Mouse (Mus musculus) neural tube, embryonic 14.5 days (tissue): ENCODE data around the gene Mep1a. TPM values are rescaled to one million over a fixed set of nuclear protein-coding genes. Genes with fewer than 3 reads are reported as not detected.
"Not testable (repeated sequence)": the region's sequence is repeated elsewhere in the genome, so short reads cannot be mapped to it uniquely, and the experiment has no call there.

ENCODE experiments used
- ATAC-seq: fragments of 200-750 bp; cut with Nextera tagmentation; 2 replicates; pipeline ENCODE4 v1.8.0; 2017; ENCODE audit warnings: low read depth, mild to moderate bottlenecking, moderate TSS enrichment, moderate library complexity
- H3K27ac ChIP-seq: fragments of 300-500 bp; sonication (generic); 2 replicates; pipeline ENCODE4 v1.5.1; 2014; ENCODE audit warnings: low read depth, mild to moderate bottlenecking, control low read depth, low read length, moderate library complexity, mixed read lengths
- H3K27me3 ChIP-seq: fragments of 300-500 bp; sonication (generic); 2 replicates; pipeline ENCODE4 v1.6.1; 2014; ENCODE audit warnings: low read length; ENCODE audit not compliant: control insufficient read depth, insufficient read depth
- H3K36me3 ChIP-seq: fragments of 300-500 bp; sonication (generic); 2 replicates; pipeline ENCODE4 v1.6.1; 2014; ENCODE audit warnings: low read length, mixed read lengths; ENCODE audit not compliant: control insufficient read depth, insufficient read depth
- H3K4me1 ChIP-seq: fragments of 300-500 bp; sonication (generic); 2 replicates; pipeline ENCODE4 v1.6.1; 2014; ENCODE audit warnings: low read length; ENCODE audit not compliant: control insufficient read depth, insufficient read depth
- H3K4me2 ChIP-seq: fragments of 300-500 bp; sonication (generic); 2 replicates; pipeline ENCODE4 v1.6.1; 2014; ENCODE audit warnings: mild to moderate bottlenecking, low read depth, low read length, control low read depth
- H3K4me3 ChIP-seq: fragments of 300-500 bp; sonication (generic); 2 replicates; pipeline ENCODE4 v1.5.1; 2014; ENCODE audit warnings: low read depth, low read length, control low read depth, mixed read lengths
- H3K9ac ChIP-seq: fragments of 300-500 bp; sonication (generic); replicated peaks from 2 replicates; pipeline ENCODE4 v1.6.1; 2014; ENCODE audit warnings: low read depth, mild to moderate bottlenecking, control low read depth, low read length, mixed read lengths
- H3K9me3 ChIP-seq: fragments of 300-500 bp; sonication (generic); 2 replicates; pipeline ENCODE4 v1.6.1; 2016; ENCODE audit warnings: low read length; ENCODE audit not compliant: control insufficient read depth
- WGBS: fragments of 180-500 bp; shearing (Covaris S2); extraction: QIAGEN DNeasy Blood & Tissue Kit; methylation state at CpG from one replicate; pipeline ENCODE4 v1.1.7; 2014; 5-methylcytosine and 5-hydroxymethylcytosine counted together
- polyA plus RNA-seq: library from polyadenylated mRNA; unstranded; fragments of >200 nt; fragmentation: Nextera tagmentation; extraction: Ambion mirVana; gene quantifications from 2 replicates; pipeline ENCODE4 v1.2.1, GENCODE M21; 2014

Gene Mep1a
- 0.09 TPM in 1 of 2 replicates, not detected in the other for polyA plus RNA-seq

- ATAC-seq, result no peak
- Histone ChIP-seq H3K9me3 (no peaks in the 10 kb centered on the region), H3K27me3 (no peaks in the 10 kb centered on the region), H3K4me1 (no peaks in the 10 kb centered on the region), H3K4me2 (no peak within 1 kb of the TSS), H3K36me3 (no peaks in the 10 kb centered on the region), H3K9ac (no peak within 1 kb of the TSS), H3K4me3 (no peak within 1 kb of the TSS), H3K27ac (no peak within 1 kb of the TSS)
- WGBS, result 88% methylated on average over 9 of the region's 9 CpGs
Observed at GRCm38 (mm10) chr17:43502592-43502991, at the start of gene Mep1a. Gene Mep1a (minus strand): TSS chr17:43502812.

GRCm38 (mm10) chr17:43551122-43551630, 48.6 kb upstream of the Mep1a start:
- no peak; the same call in 1 of the 2 replicates for ATAC-seq
- Histone ChIP-seq H3K36me3 (no peaks in the 10 kb centered on the region), H3K4me2 (no peak overlapping the region), H3K9ac (no peak overlapping the region), H3K4me1 (no peaks in the 10 kb centered on the region), H3K9me3 (no peaks in the 10 kb centered on the region), H3K27ac (no peak overlapping the region), H3K27me3 (no peaks in the 10 kb centered on the region), H3K4me3 (no peak overlapping the region)
- WGBS, result 29% methylated on average over 3 of the region's 3 CpGs

DNA sequence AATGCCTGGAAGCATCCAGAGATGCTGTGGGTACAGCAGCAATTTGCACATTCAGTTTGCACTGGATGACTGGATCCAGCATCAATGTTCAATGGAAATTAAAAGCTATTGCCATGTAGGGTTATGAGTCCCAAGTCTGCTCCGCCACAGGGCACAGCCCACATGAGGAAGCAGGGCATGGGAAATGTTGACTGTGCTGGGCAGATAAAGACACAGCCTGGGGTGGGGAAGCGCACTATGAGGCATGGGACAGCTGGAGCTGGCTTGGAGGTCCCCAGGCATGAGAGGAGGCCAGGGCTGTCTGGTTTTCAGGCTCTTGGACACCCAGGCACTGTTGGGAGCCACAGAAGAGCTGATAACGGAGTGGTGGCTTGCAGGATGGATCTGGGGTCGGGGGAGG, 41.4 kb upstream of the Mep1a start:
- Histone ChIP-seq H3K4me3 (no peak overlapping the region), H3K4me2 (no peak overlapping the region), H3K36me3 (no peaks in the 10 kb centered on the region), H3K9ac (no peak overlapping the region), H3K4me1 (no peaks in the 10 kb centered on the region), H3K27ac (no peak overlapping the region), H3K9me3 (no peaks in the 10 kb centered on the region), H3K27me3 (no peaks in the 10 kb centered on the region)
- ATAC-seq, result no peak
- WGBS, result 84% methylated on average over 4 of the region's 4 CpGs

GRCm38 (mm10) chr17:43543539-43543938, 40.9 kb upstream of the Mep1a start, which contains the start of gene Ankrd66:
Gene Ankrd66 (minus strand): TSS chr17:43543639.
- 67% methylated on average over 1 of the region's 1 CpGs for WGBS
- Histone ChIP-seq H3K36me3 (no peaks in the 10 kb centered on the region), H3K4me3 (no peak within 1 kb of the TSS), H3K4me2 (no peak within 1 kb of the TSS), H3K4me1 (no peaks in the 10 kb centered on the region), H3K27me3 (no peaks in the 10 kb centered on the region), H3K9me3 (no peaks in the 10 kb centered on the region), H3K9ac (no peak within 1 kb of the TSS), H3K27ac (no peak within 1 kb of the TSS)
- no peak for ATAC-seq

DNA sequence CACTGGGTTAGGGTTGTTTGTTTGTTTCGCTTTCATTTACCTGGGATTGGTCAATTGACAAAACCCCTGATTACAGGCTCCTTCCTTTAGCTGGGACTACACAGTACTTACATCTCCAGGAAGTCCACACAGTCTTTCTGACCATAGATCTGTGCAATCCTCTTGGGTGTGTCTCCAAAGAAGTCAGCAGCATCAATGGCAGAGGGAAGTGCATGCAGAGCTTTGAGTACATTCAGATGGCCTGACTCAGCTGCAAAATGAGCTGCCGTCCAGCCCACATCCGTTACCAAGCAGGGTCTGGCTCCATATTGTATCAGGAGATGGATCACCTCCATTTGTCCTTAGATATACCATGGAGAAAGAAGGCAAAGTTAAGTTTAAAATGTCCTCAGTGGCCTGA, 36.2 kb upstream of the Mep1a start:
- Histone ChIP-seq H3K36me3 (no peaks in the 10 kb centered on the region), H3K9me3 (no peaks in the 10 kb centered on the region), H3K27ac (no peak overlapping the region), H3K4me2 (no peak overlapping the region), H3K4me1 (no peaks in the 10 kb centered on the region), H3K9ac (no peak overlapping the region), H3K4me3 (no peak overlapping the region), H3K27me3 (no peaks in the 10 kb centered on the region)
- WGBS, result 89% methylated on average over 3 of the region's 3 CpGs
- ATAC-seq, result no peak

DNA sequence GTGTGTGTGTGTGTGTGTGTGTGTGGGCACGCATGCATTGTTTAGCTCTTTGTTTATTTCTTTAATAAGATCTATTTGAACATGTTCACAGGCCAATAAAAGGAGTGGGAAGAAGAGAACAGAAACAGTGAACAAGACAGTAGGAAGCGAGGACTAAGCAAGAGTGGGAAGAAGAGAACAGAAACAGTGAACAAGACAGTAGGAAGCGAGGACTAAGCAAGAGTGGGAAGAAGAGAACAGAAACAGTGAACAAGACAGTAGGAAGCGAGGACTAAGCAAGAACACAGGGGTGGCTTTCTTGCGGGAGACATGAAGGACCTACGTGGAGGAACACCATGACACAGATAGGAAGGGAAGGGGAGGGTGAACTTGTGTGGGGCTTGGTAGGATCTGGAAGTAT, 34.2 kb upstream of the Mep1a start:
- WGBS, result 89% methylated on average over 6 of the region's 6 CpGs
- H3K9me3 ChIP-seq, H3K4me3 ChIP-seq, H3K27ac ChIP-seq, H3K4me2 ChIP-seq, ATAC-seq, H3K27me3 ChIP-seq, H3K9ac ChIP-seq, H3K36me3 ChIP-seq, H3K4me1 ChIP-seq: not testable (repeated sequence)

GRCm38 (mm10) chr17:43534362-43535222, 32.0 kb upstream of the Mep1a start:
- peak; percentile 88; the same call in 1 of the 2 replicates for ATAC-seq
- Histone ChIP-seq H3K9me3 (no peaks in the 10 kb centered on the region), H3K9ac (no peak overlapping the region; the same call in 1 of the 2 replicates), H3K4me2 (peak overlapping the region; percentile 34; the same call in 1 of the 2 replicates), H3K27me3 (no peaks in the 10 kb centered on the region), H3K4me3 (no peak overlapping the region), H3K4me1 (no peaks in the 10 kb centered on the region), H3K36me3 (no peaks in the 10 kb centered on the region), H3K27ac (no peak overlapping the region)
- WGBS, result 11% methylated on average over 23 of the region's 23 CpGs

- no peak overlapping the region for H3K4me3 ChIP-seq
- 96% methylated on average over 4 of the region's 4 CpGs for WGBS
- no peaks in the 10 kb centered on the region for H3K27me3 ChIP-seq
- no peaks in the 10 kb centered on the region for H3K36me3 ChIP-seq
- ATAC-seq, result no peak
- no peaks in the 10 kb centered on the region for H3K4me1 ChIP-seq
- no peaks in the 10 kb centered on the region for H3K9me3 ChIP-seq
- no peak overlapping the region for H3K4me2 ChIP-seq
- H3K27ac ChIP-seq, result no peak overlapping the region
- no peak overlapping the region for H3K9ac ChIP-seq
Observed at GRCm38 (mm10) chr17:43531192-43531591, 28.6 kb upstream of the Mep1a start.

DNA sequence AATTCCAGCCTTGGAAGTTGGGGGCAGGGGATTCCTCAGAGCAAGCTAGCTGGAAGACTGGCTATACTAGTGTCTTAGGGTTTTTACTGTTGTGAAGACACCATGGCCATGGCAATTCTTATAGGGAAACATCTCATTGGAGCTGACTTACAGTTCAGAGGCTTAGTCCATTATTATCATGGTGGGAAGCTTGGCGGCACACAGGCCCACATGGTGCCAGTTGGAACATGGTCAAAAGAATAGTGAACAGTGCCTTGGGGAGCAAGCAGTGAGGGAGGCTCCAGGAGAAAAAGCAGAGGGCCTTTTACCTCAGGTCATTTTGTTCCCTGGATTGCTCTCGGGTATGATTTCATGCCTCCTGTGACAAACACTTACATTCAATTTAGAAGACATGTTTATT, 27.9 kb upstream of the Mep1a start:
- WGBS, result 75% methylated on average over 2 of the region's 2 CpGs
- no peak for ATAC-seq
- Histone ChIP-seq H3K4me2 (no peak overlapping the region), H3K4me1 (no peaks in the 10 kb centered on the region), H3K27me3 (no peaks in the 10 kb centered on the region), H3K9me3 (no peaks in the 10 kb centered on the region), H3K9ac (no peak overlapping the region), H3K4me3 (no peak overlapping the region), H3K36me3 (no peaks in the 10 kb centered on the region), H3K27ac (no peak overlapping the region)
